Mouse (Mus musculus) brain, adult 2 months (tissue): Measurements from ENCODE around the gene Cldn14.
"Not testable (repeated sequence)": the region's sequence is repeated elsewhere in the genome, so short reads cannot be mapped to it uniquely, and the experiment has no call there.

ENCODE experiments used
- DNase-seq: peaks from one replicate; pipeline ENCODE4 v3.0.0; 2011; ENCODE audit warnings: low read depth, low spot score

The Cldn14 gene

DNA sequence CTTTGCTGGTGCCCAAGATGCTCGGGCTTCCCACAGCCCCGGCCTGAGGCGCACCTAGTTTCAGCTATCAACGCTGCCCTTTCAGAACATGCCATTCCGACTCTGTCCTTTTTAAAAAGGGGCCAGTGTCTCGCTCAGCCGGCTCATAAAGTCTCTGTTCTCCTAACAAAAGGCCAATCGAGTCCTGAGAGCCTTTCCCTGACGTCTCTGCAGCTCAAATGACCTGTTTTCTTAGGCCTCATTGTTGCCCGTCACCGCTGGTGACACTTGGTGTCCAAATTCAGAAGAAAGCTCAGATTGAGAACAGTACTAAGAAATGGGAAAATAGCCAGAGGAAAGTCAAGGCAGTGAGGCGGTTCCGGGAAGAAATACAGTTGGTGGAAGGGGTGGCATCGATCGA is at the start of gene Cldn14:
TSS of gene Cldn14 (minus strand) at position 101 of the 400 bp plus-strand sequence.
- peak; percentile 33 for DNase-seq

DNA sequence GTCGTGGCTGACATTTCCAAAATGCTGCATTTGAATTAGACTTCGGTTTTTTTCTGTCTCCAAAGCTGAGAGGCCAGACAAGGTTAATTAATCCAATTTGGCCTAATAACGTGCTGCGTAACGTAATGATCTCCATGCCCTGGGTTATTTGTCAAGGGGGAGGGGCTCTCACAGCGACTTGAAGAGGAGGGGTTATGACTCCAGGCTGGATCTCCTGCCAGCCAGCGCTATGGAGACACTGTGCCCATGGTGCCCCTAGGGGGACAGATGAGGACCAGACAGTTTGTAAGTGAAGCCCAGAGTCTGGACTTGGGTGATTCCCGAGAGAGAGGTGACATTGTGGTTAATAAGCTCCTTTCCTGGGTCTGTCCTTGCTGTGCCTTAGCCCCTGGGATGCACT is 46.9 kb upstream of the Cldn14 start:
- DNase-seq = no peak

DNA sequence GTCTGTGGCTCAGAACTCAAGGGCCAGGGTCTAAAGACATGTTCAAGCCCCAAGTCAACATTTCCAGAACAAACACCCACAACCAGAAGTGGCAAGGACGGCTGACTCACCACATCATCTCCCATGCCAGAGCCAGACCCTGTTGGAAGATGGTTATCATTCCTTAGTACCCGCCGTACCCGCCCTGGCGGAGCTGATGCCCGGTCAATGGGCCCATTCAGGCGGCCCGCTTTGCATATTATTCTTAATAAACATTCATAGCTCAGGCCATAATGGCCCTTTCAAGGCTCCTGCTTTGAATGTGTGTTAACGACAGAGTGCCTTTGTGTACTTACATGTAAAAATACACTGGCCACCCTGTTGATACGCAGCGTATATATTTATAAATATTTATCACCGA is 46.5 kb upstream of the Cldn14 start:
- peak; percentile 13 for DNase-seq

DNA sequence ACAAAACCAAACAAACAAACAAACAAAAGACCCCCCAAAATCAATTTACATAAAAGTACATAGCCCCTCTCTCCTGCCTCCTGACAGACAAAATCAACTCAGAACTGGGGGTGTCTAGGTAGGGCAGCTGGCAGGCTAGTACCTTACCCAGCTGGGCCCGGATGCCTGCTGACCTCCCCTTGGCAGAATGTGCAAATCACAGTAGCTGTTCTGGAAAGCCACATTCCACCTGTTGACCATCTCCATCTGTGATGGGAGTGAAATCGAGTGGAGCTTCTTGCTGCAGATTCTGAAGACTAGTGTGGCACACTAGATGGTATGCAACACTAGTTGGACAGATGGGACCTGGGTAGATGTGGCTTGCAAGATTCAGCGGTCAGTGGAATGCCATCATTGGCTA is 41.7 kb upstream of the Cldn14 start:
- DNase-seq = peak; percentile 86

DNA sequence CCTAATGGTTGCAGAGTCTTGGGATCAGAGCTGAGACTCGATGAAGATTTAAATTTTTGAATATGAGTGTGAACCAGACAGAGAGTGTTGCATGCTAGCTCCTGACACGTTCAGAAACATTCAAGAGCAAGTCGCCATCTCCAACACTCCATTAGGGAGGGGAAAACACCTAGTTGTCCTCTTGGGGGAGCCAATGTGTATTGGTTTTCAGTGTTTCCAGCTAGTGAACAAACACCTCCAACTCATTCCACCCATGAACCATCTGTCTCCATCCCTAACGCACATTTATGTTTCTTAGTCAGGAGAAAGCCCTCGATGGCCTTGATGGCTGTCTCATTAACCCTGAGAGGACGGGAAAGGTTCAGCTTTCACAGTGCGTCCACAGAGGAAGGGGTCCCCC is 36.4 kb upstream of the Cldn14 start:
- DNase-seq = peak; percentile 67

DNA sequence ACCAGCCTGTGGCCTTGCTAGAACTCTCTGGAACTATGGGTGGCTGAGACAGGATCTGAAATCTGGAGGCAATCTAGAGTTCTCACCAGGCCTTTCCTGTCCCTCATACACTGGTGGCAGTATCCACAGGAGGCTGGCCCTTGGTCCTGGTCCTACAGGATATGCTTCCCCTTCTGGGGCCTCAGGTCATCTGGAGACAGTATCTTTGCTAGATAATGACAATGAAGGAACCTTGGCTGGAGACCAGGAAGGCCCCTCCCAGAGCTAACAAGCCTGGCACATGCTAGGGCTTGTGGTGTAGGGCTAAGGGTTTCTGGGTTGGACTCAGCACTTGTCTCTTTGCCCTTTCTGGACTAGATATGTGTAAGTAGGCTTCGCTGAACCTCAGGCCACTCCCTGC is 35.2 kb upstream of the Cldn14 start:
- no peak for DNase-seq

DNA sequence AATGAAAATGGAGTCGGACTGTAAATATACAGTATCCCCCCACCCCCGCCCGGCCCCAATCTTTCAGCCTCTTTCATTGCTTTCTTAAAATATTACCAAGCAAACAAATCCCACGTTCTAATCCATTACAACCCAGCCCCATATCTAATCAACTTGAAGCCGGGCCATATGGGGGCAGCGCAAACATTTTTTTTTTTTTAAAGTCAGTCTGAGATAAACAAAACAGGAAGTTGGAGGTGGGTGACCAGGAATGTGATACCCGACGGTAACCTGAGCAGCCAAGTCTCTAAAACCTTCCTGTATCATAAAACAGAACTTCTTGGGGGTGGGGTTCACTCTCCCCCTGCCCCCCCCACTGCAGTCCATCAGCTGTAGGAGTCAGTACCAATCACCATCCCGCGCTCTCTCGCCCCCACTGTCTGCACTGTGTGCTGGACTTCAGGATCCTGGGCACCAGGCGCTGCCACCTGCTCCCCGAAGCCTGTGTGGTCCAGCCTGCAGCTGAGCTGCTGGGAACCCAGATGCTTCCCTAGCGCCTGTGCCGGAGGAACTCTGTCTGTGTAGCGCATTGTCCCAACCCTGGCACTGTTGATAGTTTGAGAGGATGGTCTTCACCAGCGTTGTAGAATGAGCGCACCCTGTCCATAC is 32.6 kb upstream of the Cldn14 start:
- no peak for DNase-seq

DNA sequence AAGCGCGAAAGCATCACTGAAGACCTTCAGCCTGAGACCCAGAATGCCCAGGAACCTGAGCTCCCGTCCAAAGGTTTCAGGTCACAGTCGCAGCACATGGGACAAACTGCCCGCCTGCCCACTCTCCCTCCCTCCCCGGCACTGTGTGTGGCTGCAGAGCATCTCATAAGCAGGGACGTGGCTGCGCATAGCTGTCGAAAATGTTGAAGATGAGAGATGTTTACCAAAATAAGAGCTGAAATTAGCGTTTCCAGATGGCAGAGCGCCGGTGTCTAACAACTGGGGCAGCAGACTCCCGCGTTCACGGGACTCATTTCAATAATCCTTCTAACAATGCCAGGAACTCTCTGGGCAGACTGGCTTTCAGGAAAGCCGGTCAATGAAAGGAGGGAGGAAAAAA is 31.8 kb upstream of the Cldn14 start:
- DNase-seq = no peak

DNA sequence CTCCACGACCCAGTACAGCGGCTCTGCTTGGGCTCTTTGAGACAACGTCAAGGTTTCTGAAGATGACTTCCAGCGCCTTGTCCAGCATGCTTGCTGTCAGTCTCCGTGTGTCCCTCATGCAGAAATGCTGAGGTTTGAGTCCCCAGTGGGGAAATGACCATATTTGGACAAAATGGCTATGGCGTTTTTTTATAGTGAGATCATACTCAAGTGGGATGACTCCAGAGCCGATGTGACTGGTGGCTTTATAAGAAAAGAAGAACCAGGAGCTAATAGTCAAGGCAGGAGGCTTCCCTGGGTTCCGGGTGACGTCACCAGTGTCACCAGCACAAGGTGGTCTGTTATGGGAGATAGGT is 30.3 kb upstream of the Cldn14 start:
- no peak for DNase-seq

DNA sequence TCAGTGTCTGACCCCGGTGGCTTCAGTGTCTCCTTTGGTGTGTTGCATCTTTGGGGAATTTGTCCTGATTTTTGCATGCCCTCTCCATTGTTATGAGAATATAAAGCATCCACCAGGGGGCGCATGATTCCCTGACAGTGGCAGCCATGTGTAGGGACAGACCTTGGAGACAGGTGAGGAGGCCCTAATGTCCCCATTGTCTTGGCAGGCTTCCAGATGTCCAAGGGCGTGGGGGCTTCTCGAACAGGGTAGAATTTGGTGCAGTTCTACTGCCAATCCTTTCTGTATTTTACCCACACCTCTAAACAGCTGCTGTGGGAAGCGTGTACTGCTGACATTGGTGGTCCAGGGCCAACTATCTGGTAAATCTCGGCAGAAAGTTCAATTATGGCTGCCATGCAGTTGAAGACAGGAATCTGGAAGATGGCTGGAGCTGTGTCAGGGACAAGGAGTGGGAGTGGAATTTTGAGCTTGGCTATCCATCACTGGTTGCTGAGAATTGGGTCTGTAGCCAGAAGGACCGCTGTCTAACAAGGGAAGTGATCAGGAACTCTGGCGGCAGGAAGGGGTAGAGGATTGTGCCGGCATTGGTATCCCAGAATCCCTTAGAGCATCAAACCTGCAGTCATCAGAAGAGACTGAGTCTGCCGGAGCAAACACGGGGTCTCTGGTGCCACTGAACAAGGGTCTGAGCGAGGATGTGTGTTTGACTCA is 29.8 kb upstream of the Cldn14 start:
- peak; percentile 65 for DNase-seq

DNA sequence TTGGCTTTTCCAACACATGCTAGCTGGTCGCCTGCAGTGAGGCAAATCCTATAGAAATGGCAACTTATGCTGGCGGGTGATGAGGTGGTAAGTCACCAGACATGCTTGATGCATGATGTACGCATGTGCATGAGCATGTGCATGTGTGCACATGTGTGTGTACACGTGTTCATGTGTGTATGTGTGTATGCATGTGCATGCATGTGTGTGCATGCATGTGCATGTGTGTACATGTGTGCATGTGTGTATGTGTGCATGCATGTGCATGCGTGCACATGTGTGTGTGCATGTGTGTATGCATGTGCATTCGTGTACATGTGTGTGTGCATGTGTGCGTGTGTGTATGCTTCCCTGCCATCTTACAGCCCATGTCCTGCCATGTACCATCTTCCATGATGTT is 28.6 kb upstream of the Cldn14 start:
- DNase-seq = no peak

DNA sequence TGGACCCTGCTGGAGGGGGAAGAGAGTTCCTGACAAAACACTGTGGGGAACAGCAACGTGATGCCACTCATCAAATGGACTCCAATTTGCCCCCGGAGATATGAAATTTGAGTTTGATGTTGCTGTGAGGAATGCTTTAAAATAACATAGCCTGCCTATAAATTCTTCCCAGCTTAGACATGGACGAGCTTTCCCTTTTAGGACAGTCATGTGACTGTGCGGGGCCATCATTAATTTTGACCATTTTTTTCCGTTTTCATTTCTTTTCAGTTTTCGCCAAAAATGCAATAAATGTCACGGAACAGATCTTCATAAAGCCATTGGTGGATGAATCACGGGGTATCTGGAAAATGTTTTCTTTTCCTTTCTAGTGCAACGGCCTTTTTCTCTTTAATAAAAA is 25.5 kb upstream of the Cldn14 start:
- DNase-seq = no peak

DNA sequence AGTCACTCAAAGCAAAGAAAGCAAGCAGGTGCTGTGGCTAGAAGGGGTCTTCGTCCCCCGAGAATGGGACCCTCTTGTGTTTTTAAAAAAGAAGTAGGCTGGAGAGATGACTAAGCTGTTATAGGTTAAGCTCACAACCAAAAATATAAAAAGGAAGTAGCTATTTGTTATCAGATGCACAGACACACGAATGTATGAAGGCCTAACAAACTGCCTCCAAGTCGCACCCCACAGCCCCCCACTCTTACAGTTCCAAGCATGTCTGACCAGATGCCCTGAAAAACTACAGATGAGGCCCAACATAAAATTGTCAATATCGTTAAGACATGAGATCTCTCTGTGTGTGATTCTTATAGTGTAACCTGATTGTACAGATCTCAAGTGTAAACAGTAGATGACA is 23.6 kb upstream of the Cldn14 start:
- DNase-seq = no peak

DNA sequence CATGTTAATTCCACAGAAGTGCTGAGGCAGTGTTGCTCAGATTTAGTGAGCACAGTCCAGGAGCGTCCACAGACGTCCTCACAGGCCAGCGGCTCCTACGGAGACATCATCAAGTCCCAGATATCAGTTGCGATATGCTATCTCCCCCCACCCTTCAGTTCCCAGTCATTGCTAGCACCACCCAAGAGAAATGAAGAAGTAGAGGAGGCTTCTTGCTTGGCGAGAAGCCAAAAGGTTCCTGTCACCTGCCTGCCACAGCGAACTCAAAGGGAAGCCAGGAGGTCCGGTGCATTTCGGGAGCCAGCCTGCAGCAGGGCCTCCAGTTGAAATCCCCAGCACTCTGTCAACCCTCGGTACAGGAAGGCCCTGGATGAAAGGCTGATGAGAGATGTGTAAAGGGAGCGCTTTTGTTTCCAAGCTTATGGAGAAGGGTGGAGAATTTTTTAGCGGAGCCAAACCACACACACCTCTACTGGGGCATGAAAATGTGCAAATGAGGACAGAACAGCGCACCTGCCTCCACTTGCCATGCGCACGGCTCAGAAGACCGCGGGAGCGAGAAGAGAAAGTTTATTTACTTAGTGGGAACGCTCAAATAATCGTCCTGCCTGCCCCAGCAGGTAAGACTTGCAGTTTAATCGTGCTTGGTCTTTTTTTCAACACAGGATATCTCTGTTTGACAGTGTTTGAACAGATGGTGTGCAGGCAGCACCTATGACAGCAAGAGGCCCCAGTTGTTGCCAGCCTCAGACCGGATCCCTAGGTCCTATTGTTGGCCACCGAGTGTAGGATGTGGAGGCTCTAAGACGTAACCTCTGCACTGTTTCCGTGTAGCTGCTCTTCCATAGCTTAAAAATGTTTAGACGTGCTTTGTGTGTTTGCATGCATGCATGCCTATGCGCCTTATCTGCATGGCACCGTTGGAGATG is 15.0 kb upstream of the Cldn14 start:
- no peak for DNase-seq

DNA sequence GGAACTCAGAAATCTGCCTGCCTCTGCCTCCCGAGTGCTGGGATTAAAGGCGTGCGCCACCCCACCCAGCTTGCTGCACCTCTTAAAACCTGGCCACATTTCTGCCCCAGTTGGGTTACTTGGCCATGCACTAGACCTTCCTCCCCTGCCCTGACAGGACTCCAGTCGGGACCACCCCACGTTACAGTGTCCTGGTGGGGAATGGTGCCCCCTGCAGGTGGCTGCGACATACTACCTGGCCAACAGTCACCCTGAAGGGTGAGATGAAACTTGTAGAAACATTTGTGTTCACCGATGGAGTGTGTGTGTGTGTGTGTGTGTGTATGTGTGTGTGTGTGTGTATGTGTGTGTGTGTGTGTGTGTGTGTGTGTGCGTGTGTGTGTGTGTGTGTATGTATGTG is 11.1 kb upstream of the Cldn14 start:
- DNase-seq = not testable (repeated sequence)

DNA sequence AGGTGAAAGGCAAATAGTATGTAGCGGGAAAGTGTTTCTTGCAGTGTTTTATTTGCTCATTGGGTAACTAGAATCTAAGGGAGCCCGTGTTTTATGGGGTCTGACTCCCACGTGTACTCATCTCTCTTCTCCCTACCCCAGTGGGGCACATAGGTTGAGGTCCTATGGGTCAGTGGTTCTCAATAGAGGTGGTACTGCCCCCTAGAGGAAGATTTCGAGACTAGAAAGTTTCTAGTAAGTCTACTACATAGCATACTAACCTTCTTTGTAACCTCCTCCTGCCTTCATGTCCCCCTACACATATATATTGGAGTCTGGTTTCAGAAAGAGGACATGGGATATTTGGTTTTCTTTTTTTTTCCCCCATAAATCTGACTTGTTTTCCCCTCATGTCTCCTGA is 9.3 kb upstream of the Cldn14 start:
- no peak for DNase-seq

DNA sequence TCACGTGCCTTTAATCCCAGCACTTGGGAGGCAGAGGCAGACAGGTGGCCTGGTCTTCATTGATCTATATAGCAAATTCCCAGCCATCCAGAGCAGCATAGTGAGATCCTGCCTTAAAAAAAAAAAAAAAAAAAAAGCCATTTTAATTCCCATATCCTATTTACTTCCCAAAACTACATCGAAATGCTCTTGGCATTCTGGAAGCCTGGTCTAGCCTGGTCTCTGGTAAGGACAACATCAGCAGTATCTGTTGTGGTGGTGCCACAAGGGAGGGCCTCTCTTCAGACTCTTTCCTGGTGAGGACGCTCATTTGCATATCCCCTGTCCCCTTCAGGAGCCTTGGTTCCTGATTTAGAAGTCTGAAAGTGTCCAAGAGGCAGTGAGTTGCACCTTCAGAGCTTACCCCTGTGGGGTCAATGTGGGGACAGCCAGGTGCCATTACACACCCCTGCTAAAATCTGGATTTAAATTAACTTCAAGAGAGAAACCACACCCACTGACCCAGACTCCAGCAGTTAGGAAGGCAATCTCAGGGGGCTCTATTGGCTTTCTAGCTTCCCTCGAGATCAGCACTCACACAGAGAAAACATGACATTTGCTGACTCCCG is 6.0 kb upstream of the Cldn14 start:
- no peak for DNase-seq

DNA sequence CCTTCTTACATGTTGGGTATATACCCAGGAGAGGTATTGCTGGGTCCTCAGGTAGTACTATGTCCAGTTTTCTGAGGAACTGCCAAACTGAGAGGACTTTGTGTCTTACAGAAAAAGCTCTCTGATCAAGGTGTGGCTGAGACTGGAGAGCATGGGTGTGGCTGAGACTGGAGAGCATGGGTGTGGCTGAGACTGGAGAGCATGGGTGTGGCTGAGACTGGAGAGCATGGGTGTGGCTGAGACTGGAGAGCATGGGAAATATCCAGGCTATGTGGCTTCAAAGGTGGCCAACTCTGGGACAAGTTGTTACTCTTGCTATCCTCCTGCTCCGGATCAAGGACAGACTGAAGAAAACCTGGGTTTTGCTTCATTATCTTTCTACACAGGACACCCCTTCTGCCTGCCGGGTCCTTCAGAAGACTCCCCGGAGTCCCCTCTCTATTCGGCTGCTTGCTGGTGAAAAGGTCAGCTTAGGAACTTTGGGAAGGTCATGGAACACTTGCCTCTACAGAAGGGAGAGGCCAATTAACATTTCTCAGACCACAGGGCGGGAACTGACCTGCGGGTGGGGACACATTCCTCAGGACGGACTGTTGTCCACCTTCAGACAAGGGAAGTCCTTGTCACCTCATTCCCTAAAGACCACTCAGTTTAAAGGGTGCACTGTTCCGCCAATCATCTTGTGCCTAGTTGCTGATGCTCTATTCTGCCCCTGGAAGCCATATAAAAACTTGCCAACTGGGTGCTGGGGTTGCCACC is 4.9 kb upstream of the Cldn14 start:
- DNase-seq = not testable (repeated sequence)

DNA sequence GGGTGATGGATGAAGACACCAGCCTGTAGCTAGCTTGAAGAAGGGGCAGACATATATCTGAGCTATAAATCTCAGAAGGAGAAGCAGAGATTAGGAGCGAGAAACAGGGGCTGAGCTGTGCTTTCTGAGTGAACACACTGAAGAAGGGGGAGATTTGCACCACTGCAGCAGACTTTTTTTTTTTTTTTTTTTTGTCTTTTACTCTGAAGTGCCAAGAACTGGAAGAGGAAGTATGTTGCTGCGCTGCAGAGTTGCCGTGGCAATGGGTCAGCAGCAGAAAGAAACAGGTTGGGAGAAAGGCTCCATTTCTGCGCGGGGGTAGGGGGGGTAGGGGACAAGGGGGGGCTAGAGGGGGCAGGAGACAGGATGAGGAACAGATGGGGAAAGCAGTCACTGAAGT is 2.6 kb upstream of the Cldn14 start:
- DNase-seq = no peak

DNA sequence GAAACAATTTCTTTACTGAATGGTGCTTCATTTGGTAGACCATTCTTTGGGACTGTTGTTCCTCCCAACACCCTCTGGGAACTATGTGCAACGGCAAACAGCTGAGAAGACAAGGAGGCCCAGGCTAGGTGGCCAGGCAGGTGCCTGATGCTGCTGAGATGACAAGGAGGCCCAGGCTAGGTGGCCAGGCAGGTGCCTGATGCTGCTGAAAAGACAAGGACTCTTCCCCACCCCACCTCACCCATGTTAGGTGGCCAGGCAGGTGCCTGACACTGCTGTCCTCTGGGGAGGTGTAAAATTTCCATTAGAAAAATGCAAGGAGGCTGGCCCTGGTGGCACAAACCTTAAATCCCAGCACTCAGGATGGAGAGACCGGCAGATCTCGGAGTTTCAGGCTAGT is 2.0 kb upstream of the Cldn14 start:
- DNase-seq = no peak

DNA sequence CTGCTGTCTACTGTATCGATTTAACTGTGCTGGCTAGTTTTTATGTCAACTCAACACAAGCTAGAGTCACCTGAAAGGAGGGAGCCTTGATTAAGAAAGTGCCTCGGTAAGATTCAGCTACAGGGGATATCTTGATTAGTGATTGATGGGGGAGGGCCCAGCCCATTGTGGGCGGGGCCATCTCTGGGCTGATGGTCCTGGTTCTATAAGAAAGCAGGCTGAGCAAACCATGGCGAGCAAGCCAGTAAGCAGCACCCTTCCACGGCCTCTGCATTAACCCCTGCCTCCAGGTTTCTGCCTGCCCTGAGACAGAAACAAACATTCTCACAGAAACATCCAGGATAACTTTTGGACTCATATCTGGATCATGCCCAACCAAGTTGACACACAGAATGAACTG is 1.5 kb upstream of the Cldn14 start:
- no peak for DNase-seq
